Mouse (Mus musculus) MEL (cell line): ENCODE measurements at regions not wholly inside any gene's neighbourhood (a gene's known extent, or its start where the extent isn't known, plus 50 kb on each side); places are given as distances from the start of the nearest gene placed in this dataset.

ENCODE experiments used
- CTCF ChIP-seq, 3 experiments: IDR thresholded peaks in 2 of 3; conservative IDR thresholded peaks in 1 of 3; 2 replicates each; pipeline ENCODE4 v1.5.1; 2011 to 2012; ENCODE audit warnings: low read length in 3 of 3, low read depth in 2 of 3, mild to moderate bottlenecking in 2 of 3, improper control_type of control experiment in 1 of 3, inconsistent platforms in 1 of 3, mixed read lengths in 1 of 3, moderate library complexity in 1 of 3; ENCODE audit not compliant: control insufficient read depth in 1 of 3, insufficient read depth in 1 of 3, poor library complexity in 1 of 3, severe bottlenecking in 1 of 3
- EP300 ChIP-seq, 2 experiments: IDR thresholded peaks; 2 replicates each; pipeline ENCODE4 v1.6.1; 2011; ENCODE audit warnings: improper control_type of control experiment in 2 of 2, low read length in 2 of 2, low read depth in 1 of 2, mild to moderate bottlenecking in 1 of 2
- GABPA ChIP-seq: IDR thresholded peaks from 2 replicates; pipeline ENCODE4 v1.6.1; 2012; ENCODE audit warnings: low read depth, mild to moderate bottlenecking, inconsistent platforms, low read length, improper control_type of control experiment, moderate library complexity
- TBP ChIP-seq: IDR thresholded peaks from 2 replicates; pipeline ENCODE4 v1.8.0; 2011; ENCODE audit warnings: low read depth, low read length, improper control_type of control experiment

- TF ChIP-seq GABPA (no peak), TBP (no peak), EP300 (IDR thresholded peaks at IDR 0.05; ENCODE audit: low read depth in 1 of 2, low read length in 2 of 2) (no peak), CTCF (IDR thresholded peaks at IDR 0.05 in 2 of 3, conservative IDR thresholded peaks at IDR 0.05 in 1 of 3; ENCODE audit: control insufficient read depth in 1 of 3, insufficient read depth in 1 of 3, low read depth in 2 of 3, low read length in 3 of 3, poor library complexity in 1 of 3, severe bottlenecking in 1 of 3) (no peak)
These were observed 109.2 kb upstream of the Slco3a1 start for GRCm38 (mm10) chr7:74663820-74664219.
